Mouse (Mus musculus) spleen, adult 2 months (tissue): ENCODE results near the gene Rnf144a.

Experiments used
- CTCF ChIP-seq: fragments of 200-500 bp; IDR thresholded peaks from 2 replicates; pipeline ENCODE4 v1.5.1; 2011; ENCODE audit warnings: mild to moderate bottlenecking, inconsistent platforms; ENCODE audit not compliant: insufficient read depth, insufficient read length, insufficient replicate concordance; ENCODE audit errors: extremely low read depth
- POLR2A ChIP-seq: fragments of 200-500 bp; IDR thresholded peaks from 2 replicates; pipeline ENCODE4 v1.6.1; 2011; ENCODE audit warnings: low read depth, low read length, inconsistent platforms

DNA sequence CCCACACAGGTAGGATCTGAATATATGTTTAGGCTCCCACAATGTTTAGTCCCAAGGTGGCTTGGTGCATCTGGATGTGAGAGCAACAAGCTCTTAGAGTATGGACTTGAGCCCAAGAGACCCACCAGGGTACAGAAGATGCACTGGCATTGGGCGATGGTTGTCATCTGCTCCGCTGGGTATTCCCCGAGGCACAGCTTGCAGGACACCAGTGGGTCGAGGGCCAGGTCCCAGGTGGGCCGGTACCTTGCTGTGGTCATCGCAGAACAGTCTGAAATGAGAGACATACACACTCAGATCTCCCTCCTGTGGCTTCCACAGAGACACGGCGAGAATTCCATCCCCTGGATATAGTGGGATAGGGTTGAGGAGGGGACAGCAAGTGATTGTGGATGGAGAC, 75.9 kb downstream of the Rnf144a start:
- no peak for TF ChIP-seq CTCF
- TF ChIP-seq POLR2A, result no peak
